Mouse (Mus musculus) right cerebral cortex, postnatal 36 days (tissue): ENCODE results near the gene Uap1.
"Not testable (repeated sequence)": the region's sequence is repeated elsewhere in the genome, so short reads cannot be mapped to it uniquely, and the experiment has no call there.

Experiments used
- DNase-seq, 2 experiments: peaks; one replicate each; pipeline ENCODE4 v3.0.0; 2022; ENCODE audit warnings: low spot score in 2 of 2, mixed read lengths in 1 of 2

Gene Uap1

GRCm38 (mm10) chr1:170112261-170112660 is 62.5 kb downstream of the Uap1 start:
- DNase-seq = no peak

- DNase-seq = no peak
Measured at GRCm38 (mm10) chr1:170111651-170112226, 63.0 kb downstream of the Uap1 start.

- no peak for DNase-seq
Measured at GRCm38 (mm10) chr1:170110516-170111332, 64.0 kb downstream of the Uap1 start, which contains the start of gene Ddr2. Gene Ddr2 (minus strand): TSS chr1:170110762.

- DNase-seq = no peak
Measured at GRCm38 (mm10) chr1:170109776-170110515, 64.8 kb downstream of the Uap1 start.

- DNase-seq = not testable (repeated sequence)
Measured at GRCm38 (mm10) chr1:170102814-170103213, 71.9 kb downstream of the Uap1 start.
